Mouse (Mus musculus) left cerebral cortex, adult 9 months (tissue): ENCODE results near the gene Ikbkg.
A peak's percentile ranks its signal among the peaks of the same experiment; 100 is the strongest.
"Not testable (repeated sequence)": the region's sequence is repeated elsewhere in the genome, so short reads cannot be mapped to it uniquely, and the experiment has no call there.

Experiments used
- DNase-seq, 2 experiments: peaks; one replicate each; pipeline ENCODE4 v3.0.0; 2022; ENCODE audit warnings: low spot score in 2 of 2

Ikbkg gene

GRCm38 (mm10) chrX:74392535-74393443 lies at the start of gene Ikbkg, which contains the start of gene Fam3a:
TSS of gene Ikbkg (plus strand) at chrX:74393290.
TSS of gene Fam3a (minus strand) at chrX:74393272.
- DNase-seq = peak; percentile 59 to 78

GRCm38 (mm10) chrX:74352645-74353466 lies 40.2 kb upstream of the Ikbkg start:
- no peak for DNase-seq

- peak in 1 of 2 experiments; percentile 79 for DNase-seq
Measured at GRCm38 (mm10) chrX:74353467-74353770, 39.7 kb upstream of the Ikbkg start, which contains the start of gene Lage3. TSS of gene Lage3 (minus strand) at chrX:74353618.

- not testable (repeated sequence) for DNase-seq
Measured at GRCm38 (mm10) chrX:74357069-74357468, 36.0 kb upstream of the Ikbkg start.

GRCm38 (mm10) chrX:74359171-74359570 lies 33.9 kb upstream of the Ikbkg start:
- DNase-seq = no peak

GRCm38 (mm10) chrX:74367512-74367911 lies 25.6 kb upstream of the Ikbkg start:
- DNase-seq = no peak

- peak in 1 of 2 experiments; percentile 42 for DNase-seq
Measured at GRCm38 (mm10) chrX:74368209-74368909, 24.7 kb upstream of the Ikbkg start.

- peak; percentile 69 to 82 for DNase-seq
Measured at GRCm38 (mm10) chrX:74372888-74373549, 20.1 kb upstream of the Ikbkg start, which contains the start of the genes Ubl4a and Slc10a3. TSS of gene Ubl4a (minus strand) at chrX:74373218. TSS of gene Slc10a3 (minus strand) at chrX:74373349.

GRCm38 (mm10) chrX:74384451-74384850 lies 8.6 kb upstream of the Ikbkg start:
- DNase-seq = no peak

GRCm38 (mm10) chrX:74388153-74388552 lies 4.9 kb upstream of the Ikbkg start:
- no peak for DNase-seq

GRCm38 (mm10) chrX:74400136-74400535 lies 7.0 kb downstream of the Ikbkg start:
- DNase-seq = no peak

- DNase-seq = no peak
Measured at GRCm38 (mm10) chrX:74408340-74408739, 15.2 kb downstream of the Ikbkg start.

GRCm38 (mm10) chrX:74413377-74413776 lies 20.3 kb downstream of the Ikbkg start:
- DNase-seq = peak; percentile 30 to 81

GRCm38 (mm10) chrX:74424443-74424842 lies 31.4 kb downstream of the Ikbkg start:
- DNase-seq = no peak

GRCm38 (mm10) chrX:74425195-74425594 lies 32.1 kb downstream of the Ikbkg start:
- peak in 1 of 2 experiments; percentile 16 for DNase-seq

GRCm38 (mm10) chrX:74426256-74426655 lies 33.2 kb downstream of the Ikbkg start:
- no peak for DNase-seq

- no peak for DNase-seq
Measured at GRCm38 (mm10) chrX:74427116-74427515, 34.0 kb downstream of the Ikbkg start.

- no peak for DNase-seq
Measured at GRCm38 (mm10) chrX:74428146-74428825, 35.2 kb downstream of the Ikbkg start.

GRCm38 (mm10) chrX:74428826-74429276 lies 35.8 kb downstream of the Ikbkg start, which contains the start of gene G6pdx:
TSS of gene G6pdx (minus strand) at chrX:74429194.
- peak; percentile 58 to 82 for DNase-seq

GRCm38 (mm10) chrX:74429290-74429821 lies 36.3 kb downstream of the Ikbkg start:
- DNase-seq = peak; percentile 51 to 74
